Mouse (Mus musculus): ENCODE measurements at regions not wholly inside any gene's neighbourhood (a gene's known extent, or its start where the extent isn't known, plus 50 kb on each side); places are given as distances from the start of the nearest gene placed in this dataset.
A peak's percentile ranks its signal among the peaks of the same experiment; 100 is the strongest.

DNA sequence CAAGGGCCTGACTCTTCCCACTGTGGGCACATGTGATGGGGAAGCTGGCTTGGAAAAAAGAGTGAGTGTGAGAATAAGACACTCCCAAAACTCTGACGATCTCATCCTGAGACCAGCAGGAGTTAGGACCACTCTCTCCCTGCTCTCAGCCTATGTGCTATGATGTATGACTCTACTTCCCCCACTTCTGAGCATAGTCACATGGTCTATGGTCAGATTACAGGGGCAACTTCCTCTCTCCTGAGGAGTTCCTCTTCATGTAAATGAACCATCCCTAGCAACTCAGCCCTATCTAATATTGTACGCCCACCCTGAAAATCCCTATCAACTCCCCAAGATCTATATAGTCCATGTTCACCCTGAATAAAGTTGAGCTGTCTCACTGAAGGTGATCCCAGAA is 120.0 kb upstream of the Lmo4 start:
- no peak for DNase-seq (ENCODE audit: low read depth, low spot score)

GRCm38 (mm10) chr3:144323524-144323923 is 118.5 kb upstream of the Lmo4 start:
- no peak for DNase-seq (ENCODE audit: low read depth, low spot score)

GRCm38 (mm10) chr3:144319468-144320205 is 114.6 kb upstream of the Lmo4 start:
- DNase-seq (ENCODE audit: low read depth, low spot score), result no peak

DNA sequence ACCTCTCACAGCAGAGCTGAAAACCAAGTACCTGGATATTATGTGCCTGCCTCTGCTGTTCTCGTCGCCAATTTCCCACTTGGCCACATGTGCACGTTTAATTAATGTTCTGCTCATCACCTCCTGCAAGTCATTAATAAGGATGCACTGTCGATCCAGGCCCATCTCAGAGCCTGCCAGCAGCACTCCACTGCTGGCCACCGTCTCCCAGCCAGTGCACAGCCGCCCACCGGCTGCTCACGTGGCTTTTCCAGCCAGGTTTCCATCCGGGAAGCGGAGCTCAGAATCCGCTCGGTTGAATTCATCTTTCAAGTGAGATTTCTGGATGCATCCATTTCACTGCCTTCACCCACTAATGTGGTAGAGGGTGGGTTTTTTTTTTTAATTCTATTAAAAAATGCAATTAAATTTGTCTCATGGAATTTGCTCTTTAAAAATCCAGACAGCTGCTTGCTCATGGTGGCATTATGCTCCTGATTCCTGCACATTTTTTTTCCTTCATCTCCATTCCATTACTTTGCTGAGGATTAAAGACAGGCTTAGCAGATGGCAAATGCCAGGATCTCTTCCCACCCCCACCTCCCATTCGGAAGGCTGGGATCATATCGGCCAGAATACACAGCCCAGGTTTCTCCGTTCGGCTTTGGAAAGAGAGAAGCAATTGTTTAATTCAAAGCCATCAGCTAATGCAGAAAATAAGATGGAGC is 113.9 kb upstream of the Lmo4 start:
- DNase-seq (ENCODE audit: low read depth, low spot score), result no peak

- no peak for DNase-seq (ENCODE audit: low read depth, low spot score)
Observed at GRCm38 (mm10) chr3:144310748-144311147, 105.7 kb upstream of the Lmo4 start.

GRCm38 (mm10) chr3:144308616-144309015 is 103.6 kb upstream of the Lmo4 start:
- no peak for DNase-seq (ENCODE audit: low read depth, low spot score)

DNA sequence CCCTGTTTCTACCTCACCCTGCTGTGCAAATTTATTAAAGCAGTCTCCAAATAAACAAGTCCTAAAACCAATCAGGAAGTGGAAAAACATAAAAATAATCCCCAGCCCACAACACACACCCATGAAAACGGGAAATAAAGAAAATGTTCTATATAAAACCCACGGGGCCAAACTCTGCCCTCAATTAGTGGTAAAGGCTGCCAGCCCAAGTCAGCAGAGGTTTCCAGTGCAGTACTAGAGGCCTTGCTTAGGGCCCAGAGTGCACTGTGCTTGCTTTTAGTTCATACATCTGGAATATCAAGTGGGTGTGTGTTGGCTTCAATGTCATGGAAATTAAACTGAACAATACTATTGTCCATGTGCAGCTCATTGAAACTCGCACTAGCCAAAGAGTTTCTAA is 102.5 kb upstream of the Lmo4 start:
- DNase-seq (ENCODE audit: low read depth, low spot score), result no peak

DNA sequence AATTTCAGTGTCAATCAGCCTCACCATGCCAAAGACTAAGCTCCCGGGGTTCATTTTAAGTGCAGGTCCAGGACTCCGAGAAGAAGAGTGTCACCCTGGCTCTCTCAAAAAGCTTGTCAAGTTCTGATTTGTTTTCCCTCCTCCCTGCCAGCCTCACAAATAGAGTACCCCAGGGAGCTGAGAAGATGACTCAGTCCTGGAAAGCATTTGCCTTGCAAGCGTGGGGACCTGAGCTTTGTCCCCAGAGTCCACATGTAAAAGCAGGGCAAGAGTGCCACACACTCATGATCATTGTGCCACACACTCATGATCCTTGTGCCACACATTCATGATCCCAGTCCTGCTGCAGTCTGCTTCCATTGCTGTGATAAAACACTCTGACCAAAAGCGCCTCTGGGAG is 100.4 kb upstream of the Lmo4 start:
- DNase-seq (ENCODE audit: low read depth, low spot score), result no peak

GRCm38 (mm10) chr3:144304924-144305323 is 99.9 kb upstream of the Lmo4 start:
- DNase-seq (ENCODE audit: low read depth, low spot score), result no peak

- DNase-seq (ENCODE audit: low read depth, low spot score), result no peak
Observed at GRCm38 (mm10) chr3:144302626-144303025, 97.6 kb upstream of the Lmo4 start.

- DNase-seq (ENCODE audit: low read depth, low spot score), result peak; percentile 27
Observed at GRCm38 (mm10) chr3:144301068-144301467, 96.0 kb upstream of the Lmo4 start.

GRCm38 (mm10) chr3:144299239-144299638 is 94.2 kb upstream of the Lmo4 start:
- no peak for DNase-seq (ENCODE audit: low read depth, low spot score)

DNA sequence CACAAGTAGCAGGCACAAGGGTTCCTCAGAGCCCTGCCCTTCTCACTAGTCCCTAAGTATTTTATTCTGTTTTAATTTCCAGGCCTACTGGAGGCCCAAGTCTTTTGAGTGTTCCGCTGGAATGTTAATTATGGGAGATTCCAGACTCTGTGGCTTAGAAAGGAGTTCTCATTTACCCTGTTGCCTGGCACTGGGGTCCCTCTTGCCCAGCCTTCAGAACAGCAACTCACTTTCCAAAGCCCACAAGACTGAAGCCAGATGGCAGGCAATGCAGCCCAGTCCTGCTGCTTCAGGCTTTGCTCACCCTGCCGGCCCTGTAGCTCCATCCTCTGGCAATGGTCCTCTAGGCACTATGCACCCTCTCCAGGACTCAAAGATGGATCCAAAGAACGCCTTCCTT is 84.5 kb upstream of the Lmo4 start:
- DNase-seq (ENCODE audit: low read depth, low spot score), result no peak

DNA sequence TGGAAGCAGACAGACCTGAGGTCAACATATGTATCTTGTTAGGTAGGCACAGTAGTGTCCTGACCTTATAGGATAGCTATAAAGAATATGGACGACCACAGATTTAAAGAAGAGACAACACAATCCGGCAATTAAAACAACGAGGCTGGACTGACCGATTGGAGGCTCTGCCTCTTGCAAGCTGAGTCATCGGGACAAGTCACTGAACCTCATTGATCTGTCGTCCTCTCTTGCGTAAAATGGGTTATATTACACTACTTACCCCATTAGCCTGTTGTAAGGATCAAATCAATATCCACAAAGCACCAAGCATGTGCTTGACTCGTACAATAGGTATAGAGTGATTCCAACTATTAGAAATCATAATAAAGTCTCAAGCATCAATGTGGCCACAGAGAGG is 81.1 kb upstream of the Lmo4 start:
- DNase-seq (ENCODE audit: low read depth, low spot score), result no peak

DNA sequence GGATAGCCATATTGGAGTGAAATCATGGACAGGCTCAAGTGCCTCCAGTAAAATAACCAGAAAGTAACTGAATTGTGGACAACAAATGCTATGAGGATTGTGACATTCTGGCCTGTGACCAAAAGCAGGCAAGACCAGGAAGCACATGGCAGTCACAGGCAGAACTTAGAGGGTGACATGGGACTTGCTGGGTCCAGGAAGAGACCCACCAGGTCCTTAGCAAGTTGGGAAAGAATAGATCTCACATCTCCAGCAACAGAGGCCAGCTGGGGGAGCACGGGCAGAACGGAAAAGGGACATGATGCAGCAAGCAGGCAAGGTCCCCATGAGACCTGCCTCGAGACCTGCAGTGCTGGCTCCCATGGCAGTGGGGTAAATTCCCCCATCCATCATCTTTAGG is 79.3 kb upstream of the Lmo4 start:
- DNase-seq (ENCODE audit: low read depth, low spot score), result no peak

DNA sequence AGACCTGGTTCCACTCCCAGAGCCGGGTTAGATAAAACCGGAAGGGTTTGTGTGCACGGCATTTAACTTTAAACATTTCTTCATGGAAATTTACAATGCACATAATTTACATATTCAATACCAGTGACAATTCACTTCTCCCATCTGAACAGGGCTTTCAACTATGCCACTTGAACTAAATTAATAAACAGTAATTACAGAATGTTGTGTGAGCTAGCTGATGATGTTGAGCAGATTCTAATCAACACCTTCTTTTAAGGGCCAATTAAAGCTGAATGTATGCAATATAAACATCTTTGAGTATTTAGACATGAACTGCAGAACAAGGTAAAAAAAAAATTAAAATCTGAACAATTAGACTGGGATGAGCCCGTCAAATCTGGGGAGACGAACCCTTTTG is 68.1 kb upstream of the Lmo4 start:
- DNase-seq (ENCODE audit: low read depth, low spot score), result no peak

DNA sequence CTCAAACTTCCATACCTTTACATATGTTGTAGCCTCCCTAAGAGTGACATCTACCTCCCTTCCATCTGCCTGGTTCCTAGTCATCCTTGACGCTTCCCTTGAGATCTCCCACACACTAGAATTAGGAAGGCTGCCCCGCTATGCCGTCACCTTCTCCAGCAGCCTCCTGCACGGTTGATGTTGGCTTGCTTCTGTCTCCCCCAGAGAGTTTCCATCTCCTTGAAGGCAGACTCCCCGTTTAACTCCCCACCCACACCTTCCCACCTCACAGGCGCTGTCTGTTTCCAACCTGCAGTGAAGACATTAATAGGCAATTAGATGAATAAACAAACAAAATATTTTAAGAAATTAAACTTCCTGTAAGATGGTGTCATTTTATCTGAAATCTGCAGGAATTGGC is 65.2 kb upstream of the Lmo4 start:
- DNase-seq (ENCODE audit: low read depth, low spot score), result no peak

DNA sequence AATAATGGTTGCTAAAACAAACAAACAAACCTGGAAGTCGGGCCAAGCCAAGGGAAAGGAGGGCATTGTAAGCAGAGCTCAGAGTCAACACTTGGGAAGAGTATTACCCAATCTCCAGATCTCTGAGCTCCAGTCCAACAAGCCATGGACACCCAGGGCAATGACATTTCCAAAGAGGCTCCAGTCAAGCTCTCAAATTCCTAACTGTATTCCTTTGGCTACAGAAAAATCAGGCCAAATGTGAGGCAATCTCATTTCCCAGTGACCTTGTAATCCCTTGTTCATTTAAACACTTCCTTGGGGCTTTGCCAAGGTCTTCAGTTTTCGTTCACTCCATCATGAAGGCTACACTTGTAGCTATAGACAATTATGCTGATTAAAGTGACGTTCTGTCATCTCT is 59.5 kb upstream of the Lmo4 start:
- DNase-seq (ENCODE audit: low read depth, low spot score), result no peak

- DNase-seq (ENCODE audit: low read depth, low spot score), result no peak
Observed at GRCm38 (mm10) chr3:144260886-144261285, 55.9 kb upstream of the Lmo4 start.

DNA sequence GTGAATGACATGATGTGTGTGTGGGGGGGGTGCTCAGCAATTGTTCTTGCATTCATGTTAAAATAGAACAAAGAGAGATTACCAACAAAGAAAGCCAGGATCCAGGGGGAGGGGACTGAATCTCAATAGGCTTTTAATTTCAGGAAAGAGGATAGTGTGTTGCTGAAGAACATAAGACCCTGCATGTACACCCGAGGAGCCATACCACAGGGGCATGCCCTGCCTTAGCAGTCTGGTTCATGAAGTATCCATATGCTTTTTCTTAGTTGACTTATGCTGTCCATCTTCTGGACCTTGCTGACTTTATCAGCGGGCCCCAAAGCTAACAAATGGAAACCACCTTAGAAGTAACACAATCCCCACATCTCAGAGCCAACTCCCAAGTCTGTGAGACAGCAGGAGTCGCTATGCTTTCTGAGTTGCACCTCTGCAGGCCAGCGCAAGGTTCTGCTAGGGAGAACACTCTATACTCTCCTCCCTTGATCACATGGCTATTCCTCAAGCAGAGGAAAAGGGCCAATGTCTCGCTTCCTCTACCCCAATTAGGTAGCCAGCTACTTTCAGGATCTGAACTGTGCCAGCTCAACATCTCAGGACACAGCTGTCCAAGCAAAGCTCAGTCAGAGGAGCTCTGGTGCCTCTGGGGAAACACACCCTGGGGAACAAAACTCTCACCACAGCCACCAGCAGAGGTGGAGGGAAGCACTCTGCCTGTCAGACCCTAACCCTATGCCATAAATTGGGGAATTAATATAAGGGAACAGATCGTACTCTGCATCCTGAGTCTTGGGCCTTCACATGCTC is 52.9 kb upstream of the Lmo4 start:
- no peak for DNase-seq (ENCODE audit: low read depth, low spot score)

DNA sequence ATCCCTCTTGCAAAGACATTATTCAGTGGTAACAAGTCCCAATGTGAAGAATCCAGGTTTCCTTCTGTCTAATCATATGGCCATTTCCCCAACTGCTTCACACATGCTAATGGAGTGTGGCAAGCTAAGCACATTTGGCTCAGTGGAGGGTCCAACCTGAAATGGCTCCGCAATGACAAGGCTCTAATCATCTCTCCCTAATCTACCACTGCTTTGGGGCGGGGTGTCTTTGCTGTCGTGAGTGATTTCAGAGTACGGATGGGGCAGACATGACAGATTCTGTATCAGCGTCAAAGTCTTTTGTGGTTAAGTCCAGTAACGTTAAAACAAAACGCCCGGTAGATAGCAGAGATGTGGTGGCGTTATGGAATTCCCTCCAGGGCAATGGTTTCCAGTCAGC is 52.2 kb upstream of the Lmo4 start:
- DNase-seq (ENCODE audit: low read depth, low spot score), result no peak

Measured in 3T3-L1 (cell line).